Mouse (Mus musculus) adrenal gland, postnatal 25 days (tissue): ENCODE measurements around the gene Btla. TPM values are rescaled to one million over a fixed set of nuclear protein-coding genes. Genes with fewer than 3 reads are reported as not detected.

ENCODE experiments used
- DNase-seq: peaks from one replicate; pipeline ENCODE4 v3.0.0; 2021; ENCODE audit warnings: mixed read lengths
- total RNA-seq: library from RNA; stranded (reverse); gene quantifications from 2 replicates; pipeline ENCODE4 v1.2.3, GENCODE M21; 2021

Gene Btla
- total RNA-seq, 1 experiment from 2014 or later, result 0.33 TPM

GRCm38 (mm10) chr16:45259663-45260062, 35.5 kb downstream of the Btla start:
- DNase-seq, result peak; percentile 5

- no peak for DNase-seq
Measured at GRCm38 (mm10) chr16:45261321-45261720, 37.2 kb downstream of the Btla start.

- no peak for DNase-seq
Measured at GRCm38 (mm10) chr16:45262051-45262450, 37.9 kb downstream of the Btla start.

- no peak for DNase-seq
Measured at GRCm38 (mm10) chr16:45269886-45270285, 45.8 kb downstream of the Btla start.

- no peak for DNase-seq
Measured at GRCm38 (mm10) chr16:45283093-45283492, 59.0 kb downstream of the Btla start.

GRCm38 (mm10) chr16:45297806-45298205, 73.7 kb downstream of the Btla start:
- no peak for DNase-seq

Other genes starting within 250 kb of the Btla start
- gene Ccdc80, start 130.9 kb upstream of the Btla start, total RNA-seq, result 18.3 and 19.0 TPM in 2 replicates
- 24.7 and 48.4 TPM in 2 replicates for gene Slc35a5, start 65.6 kb upstream of the Btla start, total RNA-seq
- gene Atg3, start 65.5 kb upstream of the Btla start, total RNA-seq, result 63.6 and 64.4 TPM in 2 replicates
- gene Cd200, start 184.7 kb downstream of the Btla start, total RNA-seq, result 40.1 and 54.1 TPM in 2 replicates